Mouse (Mus musculus) liver, embryonic 14.5 days (tissue): ENCODE results near the gene Ccdc65.

Experiments used
- CTCF ChIP-seq: IDR thresholded peaks from 2 replicates; pipeline ENCODE4 v1.5.1; 2016; ENCODE audit warnings: antibody characterized with exemption, low read depth, control low read depth
- EP300 ChIP-seq: IDR thresholded peaks from 2 replicates; pipeline ENCODE4 v1.6.1; 2016; ENCODE audit warnings: antibody characterized with exemption, low read depth

DNA sequence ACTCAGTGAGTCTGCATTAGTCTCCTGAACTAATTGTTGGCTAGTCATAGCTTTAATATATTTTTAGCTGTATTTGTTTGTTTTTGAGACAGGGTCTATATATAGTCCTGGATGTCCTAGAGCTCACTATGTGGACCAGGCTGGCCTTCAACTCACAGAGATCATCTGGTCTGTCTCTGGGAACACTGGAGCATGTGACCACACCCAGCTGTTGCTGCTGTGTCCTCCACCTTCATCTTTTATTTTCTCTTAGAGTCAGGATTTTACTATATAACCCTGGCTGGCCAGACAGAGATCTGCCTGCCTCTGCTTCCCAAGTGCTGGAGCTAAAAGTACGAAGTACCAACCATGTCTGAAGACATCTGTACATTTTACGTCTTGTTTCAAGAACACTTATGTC lies 41.1 kb downstream of the Ccdc65 start:
- no peak for TF ChIP-seq CTCF
- TF ChIP-seq EP300: no peak
